Mouse (Mus musculus) kidney, postnatal 14 days (tissue): ENCODE data around the gene C130050O18Rik.
"Not testable (repeated sequence)": the region's sequence is repeated elsewhere in the genome, so short reads cannot be mapped to it uniquely, and the experiment has no call there.

Experiments used
- DNase-seq: peaks from one replicate; pipeline ENCODE4 v3.0.0; 2022; ENCODE audit warnings: mixed read lengths

The C130050O18Rik gene

GRCm38 (mm10) chr5:139380385-139381248, 24.5 kb upstream of the C130050O18Rik start:
- DNase-seq = peak; percentile 99

GRCm38 (mm10) chr5:139381586-139382513, 23.2 kb upstream of the C130050O18Rik start:
- DNase-seq = peak; percentile 45

GRCm38 (mm10) chr5:139382760-139383159, 22.3 kb upstream of the C130050O18Rik start:
- DNase-seq = peak; percentile 66

- no peak for DNase-seq
Observed at GRCm38 (mm10) chr5:139383234-139383633, 21.8 kb upstream of the C130050O18Rik start.

GRCm38 (mm10) chr5:139384531-139384930, 20.5 kb upstream of the C130050O18Rik start:
- DNase-seq = peak; percentile 69

GRCm38 (mm10) chr5:139386047-139386446, 19.0 kb upstream of the C130050O18Rik start:
- DNase-seq = no peak

- peak; percentile 52 for DNase-seq
Observed at GRCm38 (mm10) chr5:139387329-139388194, 17.5 kb upstream of the C130050O18Rik start.

- DNase-seq = peak; percentile 59
Observed at GRCm38 (mm10) chr5:139388195-139388570, 16.9 kb upstream of the C130050O18Rik start.

GRCm38 (mm10) chr5:139388694-139389675, 16.1 kb upstream of the C130050O18Rik start:
- peak; percentile 8 for DNase-seq

GRCm38 (mm10) chr5:139389676-139390061, 15.4 kb upstream of the C130050O18Rik start:
- peak; percentile 64 for DNase-seq

GRCm38 (mm10) chr5:139390324-139391119, 14.6 kb upstream of the C130050O18Rik start:
- not testable (repeated sequence) for DNase-seq

GRCm38 (mm10) chr5:139391309-139391990, 13.6 kb upstream of the C130050O18Rik start:
- DNase-seq = peak; percentile 47

GRCm38 (mm10) chr5:139392219-139393196, 12.6 kb upstream of the C130050O18Rik start:
- no peak for DNase-seq

GRCm38 (mm10) chr5:139393197-139393588, 11.9 kb upstream of the C130050O18Rik start:
- no peak for DNase-seq

GRCm38 (mm10) chr5:139394399-139394798, 10.7 kb upstream of the C130050O18Rik start:
- no peak for DNase-seq

- DNase-seq = no peak
Observed at GRCm38 (mm10) chr5:139395528-139395927, 9.6 kb upstream of the C130050O18Rik start.

- no peak for DNase-seq
Observed at GRCm38 (mm10) chr5:139397359-139397916, 7.6 kb upstream of the C130050O18Rik start.
